Mouse (Mus musculus): ENCODE results near the gene Cox20. TPM values are rescaled to one million over a fixed set of nuclear protein-coding genes. Genes with fewer than 3 reads are reported as not detected.
"Not testable (repeated sequence)": the region's sequence is repeated elsewhere in the genome, so short reads cannot be mapped to it uniquely, and the experiment has no call there.

Gene Cox20
- polyA plus RNA-seq, 1 experiment from 2014 or later: 110 TPM

GRCm38 (mm10) chr1:178337551-178338317 lies 18.8 kb downstream of the Cox20 start, which contains the start of gene Hnrnpu:
Gene Hnrnpu, minus strand, starts transcription at chr1:178337797.
- under 1% methylated on average over 73 of the region's 73 CpGs for WGBS
- Histone ChIP-seq H3K9me3 (ENCODE audit: control insufficient read depth, low read length) (no peaks in the 10 kb centered on the region), H3K27ac (replicated peaks; ENCODE audit: low read depth, low read length) (peak within 1 kb of the TSS; percentile 100), H3K27me3 (ENCODE audit: control insufficient read depth, insufficient read depth, low read length) (no peaks in the 10 kb centered on the region), H3K4me3 (ENCODE audit: low read depth, low read length) (peak within 1 kb of the TSS; percentile 100), H3K4me1 (ENCODE audit: control insufficient read depth, insufficient read depth, low read length) (0 out of 2 replicates have a peak, but pooled peaks cover under 1% of the 10 kb centered on the region), H3K9ac (ENCODE audit: low read length) (peak within 1 kb of the TSS; percentile 100), H3K4me2 (ENCODE audit: low read depth, severe bottlenecking) (peak within 1 kb of the TSS; percentile 64), H3K36me3 (ENCODE audit: control insufficient read depth, insufficient read depth, low read length) (peaks cover 8% of the 10 kb centered on the region)
- DNase-seq (ENCODE audit: low spot score) (peak; percentile 96), ATAC-seq (ENCODE audit: insufficient number of reproducible peaks, low FRiP score, low TSS enrichment, low read depth) (peak; percentile 89)

GRCm38 (mm10) chr1:178338318-178338641 lies 19.4 kb downstream of the Cox20 start:
- Histone ChIP-seq H3K9ac (ENCODE audit: low read length) (peak overlapping the region; percentile 100), H3K4me3 (ENCODE audit: low read depth, low read length) (peak overlapping the region; percentile 100), H3K36me3 (ENCODE audit: control insufficient read depth, insufficient read depth, low read length) (peaks cover 3% of the 10 kb centered on the region; the same call in 1 of the 2 replicates), H3K4me1 (ENCODE audit: control insufficient read depth, insufficient read depth, low read length) (no peaks in the 10 kb centered on the region), H3K27me3 (ENCODE audit: control insufficient read depth, insufficient read depth, low read length) (no peaks in the 10 kb centered on the region), H3K9me3 (ENCODE audit: control insufficient read depth, low read length) (no peaks in the 10 kb centered on the region), H3K27ac (replicated peaks; ENCODE audit: low read depth, low read length) (peak overlapping the region; percentile 100), H3K4me2 (ENCODE audit: low read depth, severe bottlenecking) (peak overlapping the region; percentile 64)
- ATAC-seq (ENCODE audit: insufficient number of reproducible peaks, low FRiP score, low TSS enrichment, low read depth): no peak
- DNase-seq (ENCODE audit: low spot score): peak; percentile 67
- WGBS: 6% methylated on average over 6 of the region's 6 CpGs

GRCm38 (mm10) chr1:178340213-178340612 lies 21.3 kb downstream of the Cox20 start:
- 88% methylated on average over 2 of the region's 2 CpGs for WGBS
- no peak overlapping the region for H3K27ac ChIP-seq (replicated peaks; ENCODE audit: low read depth, low read length)
- no peaks in the 10 kb centered on the region for H3K4me1 ChIP-seq (ENCODE audit: control insufficient read depth, insufficient read depth, low read length)
- no peaks in the 10 kb centered on the region for H3K27me3 ChIP-seq (ENCODE audit: control insufficient read depth, insufficient read depth, low read length)
- H3K36me3 ChIP-seq (ENCODE audit: control insufficient read depth, insufficient read depth, low read length): no peaks in the 10 kb centered on the region
- no peak overlapping the region for H3K4me2 ChIP-seq (ENCODE audit: low read depth, severe bottlenecking)
- ATAC-seq (ENCODE audit: insufficient number of reproducible peaks, low FRiP score, low TSS enrichment, low read depth) (no peak), DNase-seq (ENCODE audit: low spot score) (no peak)
- no peak overlapping the region for H3K4me3 ChIP-seq (ENCODE audit: low read depth, low read length)
- no peak overlapping the region for H3K9ac ChIP-seq (ENCODE audit: low read length)
- H3K9me3 ChIP-seq (ENCODE audit: control insufficient read depth, low read length): no peaks in the 10 kb centered on the region

- H3K36me3 ChIP-seq (ENCODE audit: control insufficient read depth, insufficient read depth, low read length): no peaks in the 10 kb centered on the region
- no peaks in the 10 kb centered on the region for H3K9me3 ChIP-seq (ENCODE audit: control insufficient read depth, low read length)
- 84% methylated on average over 3 of the region's 3 CpGs for WGBS
- no peak overlapping the region for H3K4me2 ChIP-seq (ENCODE audit: low read depth, severe bottlenecking)
- ATAC-seq (ENCODE audit: insufficient number of reproducible peaks, low FRiP score, low TSS enrichment, low read depth) (no peak), DNase-seq (ENCODE audit: low spot score) (no peak)
- H3K27ac ChIP-seq (replicated peaks; ENCODE audit: low read depth, low read length): no peak overlapping the region
- no peak overlapping the region for H3K4me3 ChIP-seq (ENCODE audit: low read depth, low read length)
- no peak overlapping the region for H3K9ac ChIP-seq (ENCODE audit: low read length)
- no peaks in the 10 kb centered on the region for H3K4me1 ChIP-seq (ENCODE audit: control insufficient read depth, insufficient read depth, low read length)
- no peaks in the 10 kb centered on the region for H3K27me3 ChIP-seq (ENCODE audit: control insufficient read depth, insufficient read depth, low read length)
Observed at GRCm38 (mm10) chr1:178341435-178341834, 22.5 kb downstream of the Cox20 start.

GRCm38 (mm10) chr1:178342063-178342462 lies 23.1 kb downstream of the Cox20 start:
- no peak overlapping the region for H3K27ac ChIP-seq (replicated peaks; ENCODE audit: low read depth, low read length)
- H3K4me2 ChIP-seq (ENCODE audit: low read depth, severe bottlenecking): no peak overlapping the region
- WGBS: 69% methylated on average over 1 of the region's 1 CpGs
- no peak for DNase-seq (ENCODE audit: low spot score)
- H3K4me1 ChIP-seq (ENCODE audit: control insufficient read depth, insufficient read depth, low read length): no peaks in the 10 kb centered on the region
- ATAC-seq (ENCODE audit: insufficient number of reproducible peaks, low FRiP score, low TSS enrichment, low read depth): no peak
- no peak overlapping the region for H3K9ac ChIP-seq (ENCODE audit: low read length)
- no peaks in the 10 kb centered on the region for H3K9me3 ChIP-seq (ENCODE audit: control insufficient read depth, low read length)
- H3K4me3 ChIP-seq (ENCODE audit: low read depth, low read length): no peak overlapping the region
- H3K36me3 ChIP-seq (ENCODE audit: control insufficient read depth, insufficient read depth, low read length): no peaks in the 10 kb centered on the region
- no peaks in the 10 kb centered on the region for H3K27me3 ChIP-seq (ENCODE audit: control insufficient read depth, insufficient read depth, low read length)

GRCm38 (mm10) chr1:178342612-178343011 lies 23.7 kb downstream of the Cox20 start:
- whole genome bisulfite sequencing: 83% methylated on average over 4 of the region's 5 CpGs
- no peak overlapping the region for H3K4me3 ChIP-seq (ENCODE audit: low read depth, low read length)
- H3K9ac ChIP-seq (ENCODE audit: low read length): no peak overlapping the region
- H3K27ac ChIP-seq (replicated peaks; ENCODE audit: low read depth, low read length): no peak overlapping the region
- DNase-seq (ENCODE audit: low spot score): no peak
- H3K9me3 ChIP-seq (ENCODE audit: control insufficient read depth, low read length): no peaks in the 10 kb centered on the region
- no peak for ATAC-seq (ENCODE audit: insufficient number of reproducible peaks, low FRiP score, low TSS enrichment, low read depth)
- H3K4me2 ChIP-seq (ENCODE audit: low read depth, severe bottlenecking): no peak overlapping the region
- no peaks in the 10 kb centered on the region for H3K36me3 ChIP-seq (ENCODE audit: control insufficient read depth, insufficient read depth, low read length)
- no peaks in the 10 kb centered on the region for H3K4me1 ChIP-seq (ENCODE audit: control insufficient read depth, insufficient read depth, low read length)
- no peaks in the 10 kb centered on the region for H3K27me3 ChIP-seq (ENCODE audit: control insufficient read depth, insufficient read depth, low read length)

GRCm38 (mm10) chr1:178344071-178344805 lies 25.3 kb downstream of the Cox20 start:
- not testable (repeated sequence) for H3K9ac ChIP-seq (ENCODE audit: low read length); H3K4me3 ChIP-seq (ENCODE audit: low read depth, low read length); H3K4me2 ChIP-seq (ENCODE audit: low read depth, severe bottlenecking); H3K36me3 ChIP-seq (ENCODE audit: control insufficient read depth, insufficient read depth, low read length); H3K27me3 ChIP-seq (ENCODE audit: control insufficient read depth, insufficient read depth, low read length); ATAC-seq (ENCODE audit: insufficient number of reproducible peaks, low FRiP score, low TSS enrichment, low read depth); H3K4me1 ChIP-seq (ENCODE audit: control insufficient read depth, insufficient read depth, low read length); DNase-seq (ENCODE audit: low spot score); H3K27ac ChIP-seq (replicated peaks; ENCODE audit: low read depth, low read length); H3K9me3 ChIP-seq (ENCODE audit: control insufficient read depth, low read length)
- WGBS: 87% methylated on average over 10 of the region's 10 CpGs

- WGBS: 92% methylated on average over 2 of the region's 2 CpGs
- H3K9me3 ChIP-seq (ENCODE audit: control insufficient read depth, low read length): no peaks in the 10 kb centered on the region
- DNase-seq (ENCODE audit: low spot score): no peak
Observed at GRCm38 (mm10) chr1:178350792-178351191, 31.9 kb downstream of the Cox20 start.

More at GRCm38 (mm10) chr1:178350792-178351191, 31.9 kb downstream of the Cox20 start:
- Histone ChIP-seq H3K9ac (ENCODE audit: low read length) (no peak overlapping the region), H3K27ac (replicated peaks; ENCODE audit: low read depth, low read length) (no peak overlapping the region), H3K4me1 (ENCODE audit: control insufficient read depth, insufficient read depth, low read length) (no peaks in the 10 kb centered on the region), H3K27me3 (ENCODE audit: control insufficient read depth, insufficient read depth, low read length) (no peaks in the 10 kb centered on the region), H3K4me2 (ENCODE audit: low read depth, severe bottlenecking) (no peak overlapping the region), H3K4me3 (ENCODE audit: low read depth, low read length) (no peak overlapping the region), H3K36me3 (ENCODE audit: control insufficient read depth, insufficient read depth, low read length) (no peaks in the 10 kb centered on the region)
- no peak for ATAC-seq (ENCODE audit: insufficient number of reproducible peaks, low FRiP score, low TSS enrichment, low read depth)

All from limb, embryonic 11.5 days (tissue).